Mouse (Mus musculus): ENCODE data around the gene Eps8. TPM values are rescaled to one million over a fixed set of nuclear protein-coding genes. Genes with fewer than 3 reads are reported as not detected.

Eps8 gene
- polyA plus RNA-seq, 1 experiment from 2014 or later = 102 TPM

DNA sequence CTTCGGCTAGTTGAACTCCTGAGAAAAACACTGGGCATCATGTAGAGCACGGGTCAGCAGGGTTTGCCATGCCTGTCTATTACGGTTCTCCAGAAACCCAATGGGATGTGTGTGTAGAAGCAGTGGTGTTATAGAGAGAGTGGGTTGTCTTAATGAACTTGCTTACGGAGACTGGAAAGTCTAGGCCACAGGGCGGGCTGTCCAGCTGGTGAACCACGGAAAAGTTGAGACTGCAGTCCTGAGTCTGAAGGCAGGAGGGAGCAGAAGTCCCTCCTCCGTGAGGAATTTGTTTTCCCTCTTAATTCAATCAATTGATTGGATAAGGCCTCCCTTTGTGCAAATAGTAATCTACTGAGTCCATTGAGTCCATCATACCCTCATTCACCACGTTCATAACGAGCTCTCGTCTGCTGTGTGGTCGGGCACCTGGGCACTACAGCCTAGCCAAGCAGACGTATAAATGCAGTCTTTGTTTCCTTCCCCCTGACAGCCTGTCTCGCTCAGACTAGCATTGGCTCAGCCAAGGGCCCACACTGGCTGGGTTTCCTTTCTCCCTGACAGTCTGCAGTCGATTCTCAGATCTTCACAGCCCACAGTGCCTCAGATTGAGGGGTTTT lies 221.0 kb downstream of the Eps8 start:
- Histone ChIP-seq H3K27me3 (replicated peaks; ENCODE audit: control insufficient read depth, insufficient read depth, low read length) (no peaks in the 10 kb centered on the region), H3K4me2 (ENCODE audit: low read depth, low read length) (no peak overlapping the region), H3K9ac (ENCODE audit: low read depth, low read length) (no peak overlapping the region), H3K9me3 (ENCODE audit: control insufficient read depth, low read length) (no peaks in the 10 kb centered on the region), H3K4me1 (ENCODE audit: control insufficient read depth, insufficient read depth, low read length) (no peaks in the 10 kb centered on the region), H3K27ac (ENCODE audit: low read length) (no peak overlapping the region), H3K36me3 (ENCODE audit: control insufficient read depth, insufficient read depth, low read length) (no peaks in the 10 kb centered on the region), H3K4me3 (ENCODE audit: low read length) (no peak overlapping the region)
- ATAC-seq = peak; percentile 40; the same call in 1 of the 2 replicates
- WGBS = 62% methylated on average over 14 of the region's 14 CpGs

Other genes with a start within 250 kb of the Eps8 start
- gene Strap, start 80.2 kb upstream of the Eps8 start, polyA plus RNA-seq (2015; fragmentation: Nextera tagmentation; extraction: Ambion mirVana) = 122 and 132 TPM in 2 replicates
- gene Dera, start 99.7 kb upstream of the Eps8 start, polyA plus RNA-seq (2015; fragmentation: Nextera tagmentation; extraction: Ambion mirVana) = 124 and 132 TPM in 2 replicates

Measured in intestine, embryonic 16.5 days (tissue).